In genomic region chr16:39984635-39985291, GRCm38 (mm10) we compare ENCODE assay signal across 8 mouse cellular contexts. TPM values are rescaled to one million over a fixed set of nuclear protein-coding genes. Genes with fewer than 3 reads are reported as not detected.
A peak's percentile ranks its signal among the peaks of the same experiment; 100 is the strongest.
DNase-seq lines count a peak whose midpoint lies in the region; ATAC-seq and TF ChIP-seq lines count a peak whose summit lies in the region.

No protein-coding gene starts in this region.

- H3K27me3 ChIP-seq in kidney, embryonic 16.5 days (ENCODE audit: insufficient read depth, low read length): 0 out of 2 replicates have a peak, but pooled peaks cover 4% of the 10 kb centered on the region
- H3K27me3 ChIP-seq in cerebellum, adult 2 months (ENCODE audit: control insufficient read depth, insufficient read depth, low read length): no peaks in the 10 kb centered on the region
- no peaks in the 10 kb centered on the region for H3K27me3 ChIP-seq in neural tube, embryonic 12.5 days (replicated peaks)

- TF ChIP-seq POLR2A in cerebellum, adult 2 months (IDR thresholded peaks at IDR 0.05; ENCODE audit: borderline replicate concordance, insufficient read depth, low read length): no peak

- TF ChIP-seq CTCF in cerebellum, adult 2 months (IDR thresholded peaks at IDR 0.05; ENCODE audit: borderline replicate concordance, insufficient read depth, low read depth, low read length): no peak

- 2% methylated on average over 29 of the region's 29 CpGs for WGBS in kidney, embryonic 16.5 days
- WGBS in cerebellum, adult 2 months: under 1% methylated on average over 28 of the region's 29 CpGs
- WGBS in neural tube, embryonic 12.5 days: under 1% methylated on average over 28 of the region's 29 CpGs

- peak overlapping the region; percentile 98 for H3K4me2 ChIP-seq in kidney, embryonic 16.5 days (replicated peaks; ENCODE audit: low read depth, low read length)
- H3K4me2 ChIP-seq in neural tube, embryonic 12.5 days (replicated peaks): peak overlapping the region; percentile 87

- H3K9ac ChIP-seq in kidney, embryonic 16.5 days (replicated peaks; ENCODE audit: low read length): peak overlapping the region; percentile 57
- H3K9ac ChIP-seq in neural tube, embryonic 12.5 days: peak overlapping the region; percentile 66

- DNase-seq in kidney, adult 11 months: no peak
- DNase-seq in cerebellum, adult 2 months: peak; percentile 69 to 76
- DNase-seq in frontal cortex, postnatal 10 days (ENCODE audit: low spot score in 2 of 2): peak; percentile 16 to 37
- peak; percentile 22 to 34 for DNase-seq in left cerebral cortex, postnatal 14 days (ENCODE audit: low spot score in 2 of 2)
- DNase-seq in thymus, postnatal 14 days: no peak
- DNase-seq in spleen, postnatal 14 days (ENCODE audit: low spot score in 2 of 2): no peak

- no peaks in the 10 kb centered on the region for H3K36me3 ChIP-seq in kidney, embryonic 16.5 days (ENCODE audit: insufficient read depth, low read length)
- H3K36me3 ChIP-seq in neural tube, embryonic 12.5 days: no peaks in the 10 kb centered on the region

- H3K9me3 ChIP-seq in kidney, embryonic 16.5 days (ENCODE audit: low read length): no peaks in the 10 kb centered on the region
- H3K9me3 ChIP-seq in neural tube, embryonic 12.5 days: no peaks in the 10 kb centered on the region

- ATAC-seq in kidney, embryonic 16.5 days (ENCODE audit: low FRiP score, low TSS enrichment): peak; percentile 85
- ATAC-seq in neural tube, embryonic 12.5 days (ENCODE audit: low FRiP score, low read depth): peak; percentile 80

- peak overlapping the region; percentile 52 for H3K4me3 ChIP-seq in kidney, embryonic 16.5 days (ENCODE audit: low read length)
- peak overlapping the region; percentile 92 for H3K4me3 ChIP-seq in cerebellum, adult 2 months (replicated peaks; ENCODE audit: insufficient read depth, low read depth, low read length)
- H3K4me3 ChIP-seq in neural tube, embryonic 12.5 days: peak overlapping the region; percentile 57

- no peak overlapping the region for H3K27ac ChIP-seq in kidney, embryonic 16.5 days (ENCODE audit: low read length)
- H3K27ac ChIP-seq in cerebellum, adult 2 months (ENCODE audit: insufficient read depth, low read length): peak overlapping the region; percentile 50
- H3K27ac ChIP-seq in neural tube, embryonic 12.5 days: peak overlapping the region; percentile 59; the same call in 1 of the 2 replicates

- no peaks in the 10 kb centered on the region for H3K4me1 ChIP-seq in kidney, embryonic 16.5 days (ENCODE audit: insufficient read depth, low read length)
- peaks cover 3% of the 10 kb centered on the region for H3K4me1 ChIP-seq in cerebellum, adult 2 months (ENCODE audit: control insufficient read depth, insufficient read depth, low read length)
- H3K4me1 ChIP-seq in neural tube, embryonic 12.5 days: peaks cover 5% of the 10 kb centered on the region; the same call in 1 of the 2 replicates

- intact Hi-C loops in left cerebral cortex, postnatal 14 days (cut with DNase I): loop anchor here (10.0 kb wide), 4 partner anchors 480 to 1260 kb away; no protein-coding TSS in a partner anchor

RNA-seq across cellular contexts. Expression of gene Lsamp, which starts 0.6 kb away (rescaled TPM):
- polyA plus RNA-seq in kidney, embryonic 16.5 days (2015; fragmentation: Nextera tagmentation; extraction: Ambion mirVana): 3.4 and 4.8 TPM in 2 replicates
- polyA plus RNA-seq in cerebellum, adult 2 months (2012; rRNA removed): 138 and 143 TPM in 2 replicates
- total RNA-seq in left cerebral cortex, postnatal 14 days (2021): 100 to 1,000 TPM; 271 to 294 TPM
- 29.4 and 33.3 TPM in 2 replicates for polyA plus RNA-seq in neural tube, embryonic 12.5 days (2016; fragmentation: Nextera tagmentation; extraction: Ambion mirVana)

Comparison
In these comparisons a context has a peak if more than half of its experiments do, and no peak if none do; other contexts are left out.
1. DNase-seq: peak in cerebellum, adult 2 months (2 of 2), frontal cortex, postnatal 10 days (2 of 2) and left cerebral cortex, postnatal 14 days (2 of 2); none in kidney, adult 11 months (single experiment), thymus, postnatal 14 days (single experiment) and spleen, postnatal 14 days (0 of 2).
2. Peak in every context shown above with its lines, with median percentiles within 50 percentile points of each other: H3K4me3 ChIP-seq.